Mouse (Mus musculus): ENCODE data around the gene Gpr179. TPM values are rescaled to one million over a fixed set of nuclear protein-coding genes. Genes with fewer than 3 reads are reported as not detected.
"Not testable (repeated sequence)": the region's sequence is repeated elsewhere in the genome, so short reads cannot be mapped to it uniquely, and the experiment has no call there.

Gpr179 gene
- polyA plus RNA-seq, 1 experiment from 2014 or later, result 0.25 TPM

- no peak for ATAC-seq
- peaks cover 21% of the 10 kb centered on the region for H3K36me3 ChIP-seq (ENCODE audit: poor library complexity, severe bottlenecking)
- no peaks in the 10 kb centered on the region for H3K27me3 ChIP-seq
- H3K9me3 ChIP-seq (replicated peaks), result no peaks in the 10 kb centered on the region
- WGBS, result 85% methylated on average over 9 of the region's 9 CpGs
- H3K9ac ChIP-seq, result no peak overlapping the region
- no peak overlapping the region for H3K4me2 ChIP-seq
- H3K4me1 ChIP-seq, result peaks cover 16% of the 10 kb centered on the region; the same call in 1 of the 2 replicates
- H3K27ac ChIP-seq, result no peak overlapping the region
- H3K4me3 ChIP-seq, result no peak overlapping the region
These were observed 17.5 kb downstream of the Gpr179 start for GRCm38 (mm10) chr11:97334400-97334799.

GRCm38 (mm10) chr11:97333896-97334295, 18.0 kb downstream of the Gpr179 start:
- Histone ChIP-seq H3K27me3 (no peaks in the 10 kb centered on the region), H3K36me3 (ENCODE audit: poor library complexity, severe bottlenecking) (peaks cover 26% of the 10 kb centered on the region), H3K9ac (no peak overlapping the region), H3K4me2 (no peak overlapping the region), H3K4me1 (peaks cover 13% of the 10 kb centered on the region; the same call in 1 of the 2 replicates), H3K27ac (no peak overlapping the region), H3K9me3 (replicated peaks) (no peaks in the 10 kb centered on the region), H3K4me3 (no peak overlapping the region)
- 72% methylated on average over 1 of the region's 1 CpGs for WGBS
- ATAC-seq, result no peak

GRCm38 (mm10) chr11:97333044-97333443, 18.8 kb downstream of the Gpr179 start:
- Histone ChIP-seq H3K27me3 (no peaks in the 10 kb centered on the region), H3K4me1 (peaks cover 5% of the 10 kb centered on the region; the same call in 1 of the 2 replicates), H3K4me2 (no peak overlapping the region), H3K27ac (no peak overlapping the region), H3K36me3 (ENCODE audit: poor library complexity, severe bottlenecking) (peaks cover 34% of the 10 kb centered on the region), H3K4me3 (no peak overlapping the region), H3K9me3 (replicated peaks) (no peaks in the 10 kb centered on the region), H3K9ac (0 out of 2 replicates have a peak overlapping the region, but pooled peaks have one; percentile 1)
- no peak for ATAC-seq
- 52% methylated on average over 9 of the region's 9 CpGs for whole genome bisulfite sequencing

GRCm38 (mm10) chr11:97331231-97332190, 20.4 kb downstream of the Gpr179 start:
- no peak overlapping the region for H3K4me2 ChIP-seq
- H3K27ac ChIP-seq, result no peak overlapping the region
- no peak overlapping the region for H3K4me3 ChIP-seq
- no peaks in the 10 kb centered on the region for H3K27me3 ChIP-seq
- no peaks in the 10 kb centered on the region for H3K9me3 ChIP-seq (replicated peaks)
- ATAC-seq, result no peak
- no peak overlapping the region for H3K9ac ChIP-seq
- peaks cover 47% of the 10 kb centered on the region for H3K36me3 ChIP-seq (ENCODE audit: poor library complexity, severe bottlenecking)
- WGBS, result 58% methylated on average over 12 of the region's 12 CpGs
- no peaks in the 10 kb centered on the region for H3K4me1 ChIP-seq

- Histone ChIP-seq H3K27ac (no peak overlapping the region), H3K9me3 (replicated peaks) (no peaks in the 10 kb centered on the region), H3K4me3 (no peak overlapping the region), H3K4me1 (no peaks in the 10 kb centered on the region), H3K27me3 (no peaks in the 10 kb centered on the region), H3K36me3 (ENCODE audit: poor library complexity, severe bottlenecking) (peaks cover 59% of the 10 kb centered on the region), H3K4me2 (no peak overlapping the region), H3K9ac (no peak overlapping the region)
- ATAC-seq, result no peak
- WGBS, result 97% methylated on average over 1 of the region's 1 CpGs
These were observed 21.6 kb downstream of the Gpr179 start for GRCm38 (mm10) chr11:97330315-97330714.

GRCm38 (mm10) chr11:97328148-97328547, 23.7 kb downstream of the Gpr179 start:
- Histone ChIP-seq H3K4me2 (no peak overlapping the region), H3K4me3 (no peak overlapping the region), H3K27ac (no peak overlapping the region), H3K4me1 (no peaks in the 10 kb centered on the region), H3K27me3 (no peaks in the 10 kb centered on the region), H3K9me3 (replicated peaks) (no peaks in the 10 kb centered on the region), H3K9ac (no peak overlapping the region), H3K36me3 (ENCODE audit: poor library complexity, severe bottlenecking) (peaks cover 77% of the 10 kb centered on the region)
- WGBS, result 24% methylated on average over 9 of the region's 9 CpGs
- 0 out of 2 replicates have a peak, but pooled peaks have one; percentile 24 for ATAC-seq

GRCm38 (mm10) chr11:97325224-97325623, 26.7 kb downstream of the Gpr179 start:
- H3K9ac ChIP-seq, result no peak overlapping the region
- no peaks in the 10 kb centered on the region for H3K4me1 ChIP-seq
- 74% methylated on average over 1 of the region's 1 CpGs for WGBS
- H3K4me2 ChIP-seq, result no peak overlapping the region
- no peaks in the 10 kb centered on the region for H3K27me3 ChIP-seq
- H3K4me3 ChIP-seq, result no peak overlapping the region
- no peaks in the 10 kb centered on the region for H3K9me3 ChIP-seq (replicated peaks)
- ATAC-seq, result no peak
- H3K36me3 ChIP-seq (ENCODE audit: poor library complexity, severe bottlenecking), result peaks cover 82% of the 10 kb centered on the region
- no peak overlapping the region for H3K27ac ChIP-seq

GRCm38 (mm10) chr11:97321894-97322600, 29.8 kb downstream of the Gpr179 start:
- H3K4me2 ChIP-seq; H3K27me3 ChIP-seq; H3K4me1 ChIP-seq; H3K9me3 ChIP-seq (replicated peaks); H3K27ac ChIP-seq; H3K9ac ChIP-seq; H3K4me3 ChIP-seq; ATAC-seq: not testable (repeated sequence)
- 81% methylated on average over 8 of the region's 8 CpGs for WGBS
- H3K36me3 ChIP-seq (ENCODE audit: poor library complexity, severe bottlenecking), result peaks cover 63% of the 10 kb centered on the region

GRCm38 (mm10) chr11:97321197-97321596, 30.7 kb downstream of the Gpr179 start:
- no peak overlapping the region for H3K9ac ChIP-seq
- no peaks in the 10 kb centered on the region for H3K27me3 ChIP-seq
- H3K36me3 ChIP-seq (ENCODE audit: poor library complexity, severe bottlenecking), result peaks cover 54% of the 10 kb centered on the region
- ATAC-seq, result no peak
- 93% methylated on average over 8 of the region's 8 CpGs for WGBS
- H3K4me1 ChIP-seq, result peaks cover 7% of the 10 kb centered on the region
- no peaks in the 10 kb centered on the region for H3K9me3 ChIP-seq (replicated peaks)
- no peak overlapping the region for H3K27ac ChIP-seq
- H3K4me2 ChIP-seq, result no peak overlapping the region
- H3K4me3 ChIP-seq, result no peak overlapping the region

- Histone ChIP-seq H3K4me3 (peak within 1 kb of the TSS; percentile 49), H3K9me3 (replicated peaks) (no peaks in the 10 kb centered on the region), H3K27me3 (no peaks in the 10 kb centered on the region), H3K4me2 (peak within 1 kb of the TSS; percentile 58), H3K4me1 (peaks cover 17% of the 10 kb centered on the region), H3K27ac (peak within 1 kb of the TSS; percentile 28), H3K36me3 (ENCODE audit: poor library complexity, severe bottlenecking) (peaks cover 10% of the 10 kb centered on the region; the same call in 1 of the 2 replicates), H3K9ac (peak within 1 kb of the TSS; percentile 67)
- WGBS, result under 1% methylated on average over 50 of the region's 50 CpGs
- peak; percentile 96 for ATAC-seq
These were observed 36.1 kb downstream of the Gpr179 start, which contains the start of gene Mrpl45 for GRCm38 (mm10) chr11:97315504-97316503. TSS of gene Mrpl45 (plus strand) at chr11:97315716.
